Mouse (Mus musculus): Measurements from ENCODE around the gene Plin4. TPM values are rescaled to one million over a fixed set of nuclear protein-coding genes. Genes with fewer than 3 reads are reported as not detected.

Gene Plin4
- 1 to 10 TPM; 1.4 to 6.8 TPM for total RNA-seq (2021)

DNA sequence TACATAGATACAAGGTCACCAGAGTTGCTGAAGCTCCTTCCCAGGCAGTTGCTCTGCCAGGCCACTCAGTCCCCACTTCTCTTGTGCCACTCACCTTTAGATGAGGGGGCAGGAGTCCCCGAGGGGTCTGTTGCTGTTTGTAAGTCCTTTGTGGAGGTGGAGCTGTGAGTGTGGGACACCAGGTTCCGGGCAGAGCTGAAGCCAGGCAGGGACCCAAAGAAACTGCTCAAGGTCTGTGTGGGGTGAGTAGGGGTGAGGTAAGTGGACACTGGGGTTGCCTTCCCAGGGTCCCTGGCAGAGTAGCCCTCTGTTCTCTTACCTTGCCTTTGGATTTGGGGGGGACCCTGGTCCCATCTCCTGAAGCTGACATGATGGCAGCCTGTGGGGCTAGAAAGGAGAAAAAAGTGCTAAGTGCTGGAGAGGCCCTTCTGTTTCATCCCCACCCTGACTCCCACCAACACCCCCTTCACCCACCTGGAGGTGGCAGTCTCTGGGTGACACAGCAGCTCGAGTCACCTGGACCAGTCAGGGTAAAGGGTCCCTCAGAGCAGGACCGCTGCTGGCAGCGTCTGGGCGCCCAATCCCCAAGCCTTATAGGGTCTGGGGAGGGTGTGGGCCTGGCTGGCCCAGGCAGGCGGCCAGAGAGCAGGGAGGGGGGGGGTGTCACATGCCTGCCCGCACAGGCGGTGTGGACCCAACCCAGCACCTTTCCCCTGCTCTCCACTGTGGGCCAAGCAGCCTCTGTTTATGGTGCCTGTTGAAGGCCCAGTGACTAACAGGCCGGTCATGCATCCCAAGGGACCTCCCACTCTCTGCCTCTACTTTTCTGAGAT is at the start of gene Plin4:
Plin4 (minus strand) TSS at position 585 of the 833 bp plus-strand sequence.
- no peak for DNase-seq

DNA sequence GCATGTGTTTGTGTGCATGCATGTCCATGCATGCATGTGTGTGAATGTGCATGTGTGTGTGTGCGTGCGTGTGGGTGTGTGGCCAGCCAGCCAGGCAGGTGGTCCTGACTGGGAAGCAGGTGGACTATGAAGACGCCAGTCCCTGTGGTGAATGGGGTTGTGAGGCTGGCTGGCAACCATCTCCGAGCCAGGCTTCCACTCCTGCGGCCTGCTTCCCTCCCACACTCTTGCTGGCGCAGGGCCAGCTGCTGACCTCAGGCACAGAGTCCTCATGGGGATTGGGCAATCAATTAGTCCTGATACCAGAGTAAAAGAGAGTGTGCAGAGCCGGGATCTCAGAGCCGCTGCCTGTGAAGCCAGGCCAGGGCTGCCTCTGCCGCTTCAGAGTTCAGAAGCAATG is 44.0 kb upstream of the Plin4 start:
- no peak for DNase-seq

DNA sequence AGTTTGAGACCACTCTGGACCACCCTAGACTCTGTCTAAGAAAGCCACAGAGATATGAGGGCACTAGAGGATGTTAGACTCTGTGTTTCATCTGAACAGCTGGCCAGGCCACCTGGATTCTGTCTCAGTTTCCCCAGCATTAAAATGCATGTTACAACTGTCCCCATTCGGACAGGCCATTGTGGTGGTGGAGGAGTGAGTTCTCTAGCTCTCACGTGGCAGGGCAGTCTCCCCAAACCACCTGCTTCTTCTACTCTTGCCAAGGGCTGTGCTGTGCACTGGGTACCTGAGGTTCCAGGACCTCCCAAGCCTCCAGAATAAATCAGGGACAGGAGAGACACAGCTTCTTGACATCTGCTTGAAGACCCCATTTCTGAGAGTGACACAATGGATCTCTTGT is 40.3 kb upstream of the Plin4 start:
- no peak for DNase-seq

DNA sequence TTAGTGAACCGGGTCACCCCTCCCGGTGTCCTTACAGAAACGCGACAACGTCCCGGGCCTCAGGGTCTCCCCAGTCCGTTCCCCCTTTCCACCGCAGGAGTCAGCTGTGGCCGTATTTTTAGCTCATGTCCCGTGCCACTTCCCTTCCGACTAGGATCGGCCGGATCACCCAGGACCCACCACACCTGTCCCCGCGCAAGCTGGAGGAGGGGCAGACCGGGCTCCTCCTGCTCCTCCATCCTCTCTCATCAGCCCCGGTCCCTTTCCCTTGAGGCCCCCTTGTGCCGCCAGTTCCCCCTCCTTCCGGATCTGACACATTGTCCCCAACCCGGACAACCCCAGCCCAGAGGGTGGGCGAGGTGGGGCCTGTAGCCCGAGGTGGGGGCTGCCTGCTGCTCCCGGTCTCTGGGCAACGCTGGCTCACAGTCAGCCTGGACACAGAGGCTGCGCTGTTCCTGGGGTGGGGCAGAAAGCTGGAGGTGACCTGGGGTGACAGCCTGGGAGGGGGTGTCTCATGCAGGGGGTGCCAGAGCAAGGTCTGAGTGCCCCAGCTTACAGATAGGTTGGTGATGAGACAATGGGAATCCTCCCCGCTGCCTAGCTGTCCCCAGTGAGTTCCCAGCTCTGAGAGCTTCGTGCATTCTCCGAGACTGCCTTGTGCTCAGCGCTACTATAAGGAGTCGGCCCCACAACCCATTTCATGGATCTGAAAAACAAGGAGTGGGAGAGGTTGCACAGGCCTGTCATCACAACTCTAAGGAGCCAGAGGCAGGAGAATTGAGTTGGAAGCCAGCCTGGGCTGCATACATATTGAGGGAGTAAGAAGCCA is 39.4 kb upstream of the Plin4 start:
- DNase-seq: no peak

DNA sequence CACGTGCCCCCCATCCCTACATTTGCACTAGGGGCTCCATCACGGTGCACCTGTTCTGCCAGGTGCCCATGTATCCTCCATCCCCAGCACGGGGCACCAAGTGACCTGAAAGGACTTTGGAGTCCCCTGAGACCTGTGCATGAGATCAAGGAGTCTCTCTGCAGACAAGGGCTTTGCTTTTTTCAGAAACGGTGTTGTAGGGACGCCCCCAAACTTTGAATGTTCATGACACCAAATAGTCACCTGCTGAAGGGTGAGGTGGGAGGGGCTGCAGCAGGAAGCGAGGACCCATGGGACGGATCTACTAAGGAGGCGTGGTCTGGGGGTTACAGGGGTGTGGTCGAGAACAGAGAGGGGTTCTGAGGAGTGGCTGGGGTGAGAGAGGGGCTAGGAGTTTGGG is 38.7 kb upstream of the Plin4 start:
- no peak for DNase-seq

DNA sequence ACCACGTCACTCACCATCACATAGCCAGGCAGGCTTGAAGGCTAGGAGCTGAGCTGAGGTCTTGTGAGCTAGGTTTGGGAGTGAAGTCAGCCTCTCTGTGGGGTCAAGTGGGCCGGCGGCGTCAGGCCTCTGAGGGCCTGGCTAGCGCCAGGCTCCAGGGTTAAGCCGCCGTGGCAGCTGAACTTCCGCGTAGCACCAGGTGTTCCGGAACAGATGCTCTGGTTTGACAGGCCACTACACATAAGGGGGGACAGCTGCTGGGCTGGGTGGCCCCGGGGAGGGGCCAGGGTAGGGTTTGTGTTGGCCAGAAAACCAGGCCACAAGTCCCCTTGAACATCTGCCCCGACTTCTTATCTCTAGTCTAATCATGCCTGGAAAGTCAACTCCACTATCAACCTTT is 37.8 kb upstream of the Plin4 start:
- DNase-seq: no peak

DNA sequence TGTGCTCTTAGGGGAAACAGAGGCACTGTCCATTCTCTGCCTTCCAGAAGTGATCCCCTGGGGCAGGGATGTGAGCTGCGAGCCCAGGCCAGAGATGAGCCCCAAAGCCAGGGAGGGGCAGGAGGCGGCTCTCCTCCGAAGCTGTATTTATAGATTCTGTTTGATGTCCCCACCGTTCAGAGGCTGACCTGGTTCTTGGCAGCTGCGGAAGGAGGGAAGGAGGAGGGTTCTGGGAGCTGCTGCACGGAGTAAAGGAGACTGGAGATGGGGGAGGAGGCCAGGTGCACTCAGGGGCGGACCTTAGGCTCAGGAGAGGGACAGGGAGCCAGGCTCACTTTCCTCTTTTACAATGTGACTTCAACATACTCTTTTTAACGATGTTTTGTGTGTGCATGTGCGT is 36.5 kb upstream of the Plin4 start:
- no peak for DNase-seq

DNA sequence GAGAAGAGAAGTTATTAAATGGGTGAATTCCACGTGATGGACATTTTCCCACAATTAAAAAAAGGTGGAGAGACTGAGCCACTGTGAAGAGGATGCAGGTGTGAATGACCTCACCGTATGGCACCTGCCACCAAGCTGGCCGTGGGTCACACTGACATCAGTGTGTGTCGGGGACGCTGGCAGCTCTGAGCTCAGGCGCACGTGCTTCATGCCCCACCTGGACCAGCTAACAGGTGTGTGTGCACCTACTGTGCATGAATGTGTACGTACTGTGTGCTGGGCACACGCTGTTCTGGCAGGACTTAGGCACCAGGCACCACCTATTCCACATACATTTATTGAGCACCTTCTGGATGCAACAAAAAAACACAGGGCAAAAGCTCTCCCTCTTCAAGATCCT is 34.9 kb upstream of the Plin4 start:
- no peak for DNase-seq

DNA sequence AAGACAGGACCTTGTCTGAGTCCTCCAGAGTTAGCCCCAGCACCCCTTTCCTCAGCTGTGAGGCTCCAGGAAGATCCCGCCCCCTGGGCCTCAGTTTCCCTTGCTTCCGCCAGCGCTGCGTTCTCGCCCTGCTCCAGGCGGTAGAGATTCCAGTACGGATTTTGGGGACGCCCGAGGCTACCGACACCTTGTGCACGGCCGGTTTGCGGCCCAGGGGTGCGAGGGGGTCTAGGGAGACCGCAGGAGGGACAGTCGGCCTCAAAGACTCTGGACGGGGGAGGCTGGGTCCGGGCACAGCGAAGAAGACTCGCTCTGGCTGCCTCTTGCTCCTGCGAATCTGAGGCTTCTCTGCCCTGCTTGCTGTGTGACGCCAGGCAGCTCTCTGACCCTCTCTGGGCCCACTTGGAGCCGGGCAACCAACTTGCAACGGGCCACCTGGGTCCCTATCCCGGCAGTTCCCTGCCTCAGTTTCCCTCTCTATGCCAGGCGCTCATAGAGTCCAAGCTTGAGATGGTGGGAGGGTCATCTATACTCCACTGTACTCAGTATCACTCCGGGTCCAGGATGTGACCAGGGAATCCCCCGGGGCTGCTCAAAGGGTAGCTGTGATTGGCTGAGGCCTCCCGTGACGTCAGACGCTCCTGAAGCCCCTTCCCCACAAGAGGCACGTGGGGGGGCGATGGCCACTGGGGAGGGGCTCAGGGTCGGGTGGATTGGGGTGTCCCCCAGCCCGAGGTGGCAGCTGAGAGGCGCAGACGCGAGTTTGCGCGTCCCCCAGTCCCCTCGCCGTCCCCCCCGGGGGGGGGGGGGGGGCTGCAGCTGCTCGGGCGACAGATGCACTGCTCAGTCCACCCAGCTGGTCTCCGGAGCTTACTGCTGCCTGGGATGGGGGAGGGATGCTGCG is 32.4 kb upstream of the Plin4 start:
- peak; percentile 70 to 71 for DNase-seq

DNA sequence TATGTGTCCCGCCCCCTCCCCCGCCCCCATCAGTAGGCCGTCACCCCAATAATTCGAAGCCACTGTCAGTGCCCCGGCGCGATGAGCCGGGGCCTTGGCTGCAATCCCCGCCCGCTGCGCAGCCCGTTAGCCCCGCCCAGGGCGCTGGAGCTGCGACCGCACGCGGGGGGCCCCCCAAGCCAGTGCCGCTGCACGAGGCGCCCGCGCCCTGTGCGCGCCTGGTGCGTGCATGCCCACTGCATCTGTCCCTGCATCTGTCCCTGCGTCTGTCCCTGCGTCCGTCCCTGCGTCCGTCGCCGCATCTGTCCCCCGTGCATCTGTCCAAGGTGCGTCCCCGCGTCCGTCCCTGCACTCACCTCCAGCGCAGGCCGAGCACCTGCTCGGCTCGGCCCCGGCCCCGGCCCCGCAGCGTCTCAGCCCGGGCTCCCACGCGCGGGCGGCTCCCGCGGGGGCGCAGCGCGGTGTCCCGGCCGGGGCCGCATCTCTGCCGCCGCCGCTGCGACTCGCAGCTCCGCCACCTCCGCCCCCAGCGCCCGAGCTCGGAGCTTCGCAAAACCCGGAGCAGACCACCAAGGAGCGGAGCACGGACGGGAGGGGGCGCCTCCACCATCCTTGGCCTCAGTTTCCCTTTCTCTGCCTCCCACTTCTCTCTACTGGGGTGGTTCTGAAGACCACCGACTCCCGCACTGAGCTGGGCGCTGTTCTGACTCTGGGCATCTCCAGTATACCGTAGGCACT is 30.4 kb upstream of the Plin4 start, which contains the start of gene Sema6b:
Sema6b (minus strand) TSS at position 486 of the 738 bp plus-strand sequence.
- peak; percentile 80 to 85 for DNase-seq

DNA sequence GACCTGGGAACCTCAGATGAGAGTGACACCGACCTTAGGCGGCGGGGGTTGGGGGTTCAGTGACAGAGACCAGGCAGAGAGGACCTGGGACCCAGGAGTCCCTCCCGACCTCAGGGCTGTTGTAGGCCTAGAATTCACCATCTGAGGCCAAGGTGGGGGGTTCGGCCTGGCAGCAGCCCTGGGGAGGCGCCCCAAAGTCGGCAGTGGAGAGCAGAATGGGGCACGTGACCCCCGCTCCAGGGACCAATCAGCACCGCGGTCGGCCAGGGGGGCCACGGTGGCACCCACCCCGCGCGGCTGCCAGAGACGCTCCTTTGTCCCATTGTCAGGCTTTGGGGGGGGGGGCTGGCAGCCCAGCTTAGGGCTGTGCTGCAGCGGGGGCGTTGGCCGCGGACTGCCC is 29.8 kb upstream of the Plin4 start:
- DNase-seq: no peak

DNA sequence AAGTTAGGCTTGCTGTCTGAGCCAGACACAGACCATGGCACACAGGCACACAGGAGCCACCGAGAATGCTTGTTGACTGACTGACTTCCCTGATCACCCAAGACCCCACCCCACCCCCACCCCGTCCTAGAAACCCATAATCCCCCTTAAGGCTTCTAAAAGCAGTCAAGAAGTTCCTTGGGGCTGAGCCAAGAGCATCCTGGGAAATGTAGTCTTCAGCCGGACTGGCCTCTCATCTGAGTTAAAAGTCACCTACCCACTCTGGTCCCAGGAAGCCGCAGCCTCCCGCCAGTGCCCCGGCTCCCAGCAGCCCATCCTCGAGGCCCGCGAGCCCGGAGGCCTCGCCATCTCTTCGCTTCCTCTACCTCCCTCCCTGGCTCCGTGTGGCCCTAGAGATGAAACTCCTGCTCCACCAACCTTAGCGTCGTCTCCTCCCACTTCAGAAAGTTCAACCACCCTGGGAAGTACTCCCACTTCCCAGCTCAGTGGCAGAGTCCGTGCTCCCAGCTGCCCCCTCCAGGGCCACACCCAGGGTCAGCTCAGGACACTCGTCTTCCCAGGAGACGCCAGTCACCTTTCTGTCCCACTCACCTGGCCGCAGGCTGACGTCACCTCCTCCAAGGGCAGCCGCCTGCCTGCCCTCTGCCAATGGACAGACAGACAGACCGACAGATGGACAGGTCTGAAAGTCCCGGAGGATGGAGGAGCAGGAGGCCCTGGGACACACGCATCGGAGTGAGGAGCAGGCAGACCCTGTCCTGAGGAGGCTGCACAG is 28.4 kb upstream of the Plin4 start:
- no peak for DNase-seq

DNA sequence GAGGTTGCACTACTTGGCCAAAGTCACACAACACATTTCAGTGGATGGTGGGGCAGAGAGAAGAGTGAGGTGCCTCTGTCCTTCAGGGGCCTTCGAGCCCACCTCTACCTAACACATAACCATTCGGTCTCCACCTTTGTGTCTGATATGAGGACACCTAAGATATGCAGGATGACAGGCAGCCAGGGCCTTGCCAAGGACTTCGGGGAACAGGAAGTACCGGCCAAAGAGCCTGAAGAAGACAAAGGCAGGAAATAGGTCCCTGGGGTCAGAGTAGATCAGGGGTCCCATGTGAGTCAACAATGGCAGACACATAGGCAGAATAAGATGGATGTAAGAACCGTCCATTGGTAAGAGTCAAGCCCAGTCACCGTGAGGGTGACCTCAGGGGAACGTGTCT is 27.0 kb upstream of the Plin4 start:
- no peak for DNase-seq

DNA sequence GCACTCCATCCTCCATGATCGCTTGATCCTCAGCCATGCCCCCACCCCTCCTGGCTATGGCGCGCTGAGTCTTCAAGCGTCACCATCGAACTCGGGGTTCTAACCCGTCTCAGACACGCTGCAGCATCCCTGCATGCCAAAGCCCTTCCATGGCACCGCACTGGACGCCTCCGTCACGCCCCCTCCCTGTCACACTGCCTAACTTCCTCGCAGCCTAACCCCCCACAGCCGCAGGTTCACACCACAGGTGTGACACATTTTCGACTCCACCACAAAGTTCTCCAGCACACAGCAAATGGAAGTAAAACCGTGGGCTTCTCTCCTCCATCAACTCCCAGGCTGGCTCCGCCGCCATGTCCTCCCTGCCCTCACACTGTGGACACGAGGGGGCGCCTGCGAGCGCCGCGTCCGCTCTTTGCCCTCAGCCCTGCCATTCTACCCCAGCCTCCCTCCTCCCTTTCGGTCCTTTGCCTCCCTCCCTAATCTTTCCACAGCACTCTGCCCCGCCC is 24.9 kb upstream of the Plin4 start:
- DNase-seq: peak in 1 of 2 experiments; percentile 58

DNA sequence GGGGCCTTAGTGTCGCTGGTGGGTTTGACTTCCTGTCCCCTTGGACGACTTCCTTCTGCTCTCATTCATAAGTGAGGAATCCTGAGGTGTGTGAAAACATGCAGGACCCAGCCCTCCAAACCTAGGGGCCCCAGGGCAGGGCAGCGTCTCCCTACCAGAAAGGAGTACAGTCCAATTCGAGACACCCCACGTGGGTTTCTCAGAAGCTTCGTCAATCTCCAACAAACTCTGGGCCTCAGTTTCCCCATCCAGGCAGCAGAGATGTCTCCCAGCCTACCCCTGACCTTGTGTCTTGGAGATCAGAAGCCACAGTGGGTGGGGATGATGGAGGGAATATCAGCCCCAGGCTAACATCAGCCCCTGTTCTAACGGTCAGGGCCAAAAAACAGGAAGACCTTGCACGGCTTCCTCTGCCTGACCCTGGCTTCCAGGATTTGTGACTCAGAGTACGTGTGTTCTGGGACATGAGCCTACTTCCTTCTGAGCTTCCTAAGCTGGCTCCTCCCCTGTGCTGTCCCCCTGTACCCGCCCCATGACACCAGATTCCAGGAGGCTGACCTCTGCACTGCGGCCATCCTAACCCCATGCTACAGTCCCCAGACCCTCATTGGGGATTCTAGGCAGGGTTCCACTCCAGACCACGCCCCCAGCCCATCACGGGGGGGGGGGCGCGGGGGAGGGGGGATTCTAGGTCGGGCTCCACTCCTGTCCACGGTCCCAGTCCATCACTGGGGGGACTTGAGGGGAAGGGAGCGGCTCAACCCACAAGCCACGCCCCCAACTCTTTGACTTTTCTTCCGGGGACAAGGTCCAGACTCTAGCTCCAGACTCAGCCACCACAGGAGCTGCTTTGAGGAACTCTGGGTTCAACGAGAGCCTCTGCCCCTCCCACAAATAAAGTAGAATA is 24.1 kb upstream of the Plin4 start:
- no peak for DNase-seq

DNA sequence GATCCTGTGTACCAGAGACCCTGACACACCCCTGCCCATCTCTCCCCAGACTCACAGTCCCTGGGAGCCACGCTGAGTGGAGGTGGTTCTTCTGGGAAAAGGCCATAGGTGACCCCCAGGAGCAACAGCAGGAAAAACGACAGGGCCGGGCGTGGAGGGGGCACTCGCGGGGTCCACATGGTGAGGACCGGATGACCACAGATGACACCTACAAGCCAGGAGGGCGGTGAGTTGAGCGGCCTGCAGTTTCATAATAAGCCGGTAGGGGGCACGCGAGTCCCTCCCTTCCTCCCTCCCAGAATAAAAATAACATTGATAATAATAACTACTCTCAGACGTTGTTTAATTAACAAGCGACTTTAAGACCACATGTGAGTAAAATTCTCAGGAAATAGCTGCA is 23.1 kb upstream of the Plin4 start:
- DNase-seq: no peak

DNA sequence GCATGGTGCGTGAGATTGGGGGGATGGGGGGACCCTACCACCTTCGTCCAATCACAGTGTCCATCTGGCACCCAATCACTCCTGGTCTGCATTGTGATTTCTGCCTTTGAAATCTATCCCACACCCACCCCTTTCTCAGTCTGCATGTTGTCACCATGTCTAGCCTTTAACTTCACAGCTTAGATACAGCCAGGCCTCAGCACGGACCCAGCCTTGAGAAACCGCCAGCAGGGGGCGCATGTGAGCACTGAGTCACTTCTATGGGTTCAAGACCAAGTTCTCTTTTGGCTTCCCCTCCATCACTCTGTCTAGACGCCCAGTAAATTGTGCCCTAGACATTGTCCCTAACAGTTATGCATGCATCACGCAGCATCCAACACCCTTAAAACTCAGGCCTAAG is 22.2 kb upstream of the Plin4 start:
- no peak for DNase-seq

DNA sequence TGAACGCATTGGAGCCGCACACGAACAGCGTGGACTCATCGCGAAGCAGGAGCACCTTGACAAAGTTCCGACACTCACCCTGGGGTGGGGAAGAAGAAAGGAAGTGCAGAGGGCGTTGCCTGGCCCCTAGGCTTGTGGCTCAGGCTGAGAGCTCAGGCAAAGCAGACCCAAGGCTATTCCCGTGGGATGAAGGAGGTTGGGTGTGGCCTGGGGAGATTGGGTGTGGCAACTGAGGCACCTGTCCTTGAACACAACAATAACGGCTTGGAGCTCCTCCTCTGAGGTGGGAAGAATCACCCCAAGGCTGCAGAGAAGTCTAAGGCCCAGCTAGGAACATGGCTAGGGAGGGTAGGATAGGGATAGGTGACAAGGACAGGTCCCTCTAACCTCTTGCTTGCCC is 21.5 kb upstream of the Plin4 start:
- no peak for DNase-seq

DNA sequence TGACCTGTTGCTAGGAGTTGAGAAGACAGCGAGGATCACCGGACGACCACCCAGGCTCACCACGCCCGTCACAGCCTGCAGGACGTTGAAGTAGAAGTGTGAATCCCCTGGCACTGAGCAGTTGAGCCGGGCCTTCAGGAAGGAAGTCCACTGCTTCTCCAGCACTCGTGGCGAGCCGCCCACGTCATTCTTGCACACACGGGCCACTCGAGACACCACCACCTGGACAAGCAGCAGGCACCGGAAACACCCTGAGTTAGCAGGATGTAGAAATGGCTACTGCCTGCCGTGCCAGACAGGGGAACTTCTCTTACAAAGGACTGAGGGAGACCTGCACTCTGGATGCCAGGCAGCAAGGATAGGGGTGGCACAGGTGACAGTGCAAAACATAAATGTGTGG is 18.6 kb upstream of the Plin4 start:
- DNase-seq: no peak

DNA sequence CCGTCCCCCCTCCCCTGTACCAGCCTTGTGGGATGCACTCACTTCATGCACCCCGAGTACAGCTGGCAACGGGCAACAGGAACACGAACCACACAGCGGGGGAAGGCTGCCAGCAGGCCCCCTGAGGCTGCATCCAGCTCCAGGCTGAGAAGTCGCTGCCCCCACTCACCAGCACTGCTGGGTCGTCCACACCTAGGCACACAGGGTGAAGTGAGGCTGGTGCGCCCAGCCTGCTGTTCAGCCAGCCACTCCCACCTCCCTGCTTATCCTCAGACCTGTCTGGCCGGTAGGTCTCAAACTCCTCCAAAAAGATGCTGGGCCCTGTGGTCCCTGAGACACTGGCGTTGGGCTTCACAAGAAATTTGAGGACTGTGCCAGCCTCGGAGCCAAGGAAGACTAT is 16.6 kb upstream of the Plin4 start:
- DNase-seq: no peak
